ENCODE assay signal across 8 mouse cellular contexts in the genomic region with DNA sequence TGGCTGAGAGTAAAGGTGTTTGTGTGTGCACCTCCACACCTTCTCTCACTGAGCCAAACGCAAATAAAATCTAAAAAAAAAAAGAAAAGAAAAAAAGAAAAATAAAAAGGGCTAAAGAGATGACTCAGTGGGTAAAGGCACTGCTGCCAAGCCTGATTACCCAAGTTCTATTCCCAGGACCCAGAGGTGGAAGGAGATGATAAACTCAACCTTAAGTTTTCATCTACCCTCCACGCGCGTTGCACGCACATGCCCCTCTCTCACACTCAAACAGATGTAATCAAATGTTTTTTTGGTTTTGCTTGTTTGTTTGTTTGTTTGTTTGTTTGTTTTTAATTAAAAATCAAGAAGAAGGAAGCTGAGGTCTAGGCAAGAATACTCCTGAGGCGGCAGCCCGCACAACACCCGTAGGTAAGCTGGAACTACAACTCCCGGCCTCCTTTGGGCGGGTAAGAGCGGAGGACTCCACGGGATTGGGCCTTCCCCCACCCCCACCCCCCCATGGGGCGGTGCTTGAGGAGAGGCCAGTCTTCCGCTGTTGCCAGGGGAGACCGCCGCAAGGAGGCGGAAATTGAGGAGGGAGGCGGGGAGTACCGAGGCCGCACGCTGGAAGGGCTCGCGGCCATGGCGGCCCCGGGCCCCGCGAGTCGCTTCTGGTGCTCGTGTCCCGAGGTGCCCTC. TPM values are rescaled to one million over a fixed set of nuclear protein-coding genes. Genes with fewer than 3 reads are reported as not detected.
DNase-seq lines count a peak whose midpoint lies in the region; ATAC-seq and TF ChIP-seq lines count a peak whose summit lies in the region.

Gene Rhbdd2, plus strand, starts transcription at position 502 of the 680 bp plus-strand sequence.

- TF ChIP-seq CTCF in kidney, adult 2 months (conservative IDR thresholded peaks at IDR 0.05; ENCODE audit: insufficient read depth, insufficient read length, low read depth, low read length): peak; percentile 39; the same call in 1 of the 2 replicates
- no peak for TF ChIP-seq CTCF in spleen, adult 2 months (IDR thresholded peaks at IDR 0.05; ENCODE audit: extremely low read depth, insufficient read depth, insufficient read length, insufficient replicate concordance)

- peak within 1 kb of the TSS; percentile 87 for H3K27ac ChIP-seq in embryonic facial prominence, embryonic 13.5 days
- H3K27ac ChIP-seq in kidney, adult 2 months (ENCODE audit: insufficient read depth, low read depth, low read length): peak within 1 kb of the TSS; percentile 71
- H3K27ac ChIP-seq in limb, embryonic 12.5 days: peak within 1 kb of the TSS; percentile 82
- H3K27ac ChIP-seq in midbrain, embryonic 15.5 days: peak within 1 kb of the TSS; percentile 96
- peak within 1 kb of the TSS; percentile 74 for H3K27ac ChIP-seq in spleen, adult 2 months (ENCODE audit: insufficient read depth, low read length)

- H3K36me3 ChIP-seq in embryonic facial prominence, embryonic 13.5 days: peaks cover 23% of the 10 kb centered on the region
- 0 out of 2 replicates have a peak, but pooled peaks cover 2% of the 10 kb centered on the region for H3K36me3 ChIP-seq in kidney, adult 2 months (ENCODE audit: control insufficient read depth, insufficient read depth, low read length)
- H3K36me3 ChIP-seq in limb, embryonic 12.5 days: peaks cover 22% of the 10 kb centered on the region
- peaks cover 10% of the 10 kb centered on the region for H3K36me3 ChIP-seq in midbrain, embryonic 15.5 days (replicated peaks)
- peaks cover 4% of the 10 kb centered on the region; the same call in 1 of the 2 replicates for H3K36me3 ChIP-seq in spleen, adult 2 months (ENCODE audit: control insufficient read depth, insufficient read depth, low read length)

- peaks cover 11% of the 10 kb centered on the region for H3K4me1 ChIP-seq in embryonic facial prominence, embryonic 13.5 days
- H3K4me1 ChIP-seq in kidney, adult 2 months (ENCODE audit: control insufficient read depth, insufficient read depth, low read length): peaks cover 2% of the 10 kb centered on the region; the same call in 1 of the 2 replicates
- peaks cover 10% of the 10 kb centered on the region for H3K4me1 ChIP-seq in limb, embryonic 12.5 days (replicated peaks)
- peaks cover 22% of the 10 kb centered on the region for H3K4me1 ChIP-seq in midbrain, embryonic 15.5 days
- peaks cover 4% of the 10 kb centered on the region; the same call in 1 of the 2 replicates for H3K4me1 ChIP-seq in spleen, adult 2 months (ENCODE audit: control insufficient read depth, insufficient read depth, insufficient read length)

- no peaks in the 10 kb centered on the region for H3K9me3 ChIP-seq in embryonic facial prominence, embryonic 13.5 days
- H3K9me3 ChIP-seq in limb, embryonic 12.5 days: no peaks in the 10 kb centered on the region; the same call in 1 of the 2 replicates
- no peaks in the 10 kb centered on the region for H3K9me3 ChIP-seq in midbrain, embryonic 15.5 days

- TF ChIP-seq POLR2A in kidney, adult 2 months (IDR thresholded peaks at IDR 0.05; ENCODE audit: low read depth, low read length): peak; percentile 21
- TF ChIP-seq POLR2A in spleen, adult 2 months (IDR thresholded peaks at IDR 0.05; ENCODE audit: low read depth, low read length): peak; percentile 75

- peak within 1 kb of the TSS; percentile 90 for H3K9ac ChIP-seq in embryonic facial prominence, embryonic 13.5 days
- peak within 1 kb of the TSS; percentile 79 for H3K9ac ChIP-seq in limb, embryonic 12.5 days (replicated peaks)
- peak within 1 kb of the TSS; percentile 89 for H3K9ac ChIP-seq in midbrain, embryonic 15.5 days

- peak within 1 kb of the TSS; percentile 87 for H3K4me3 ChIP-seq in embryonic facial prominence, embryonic 13.5 days
- H3K4me3 ChIP-seq in kidney, adult 2 months (ENCODE audit: insufficient read depth, low read depth, low read length): peak within 1 kb of the TSS; percentile 86
- H3K4me3 ChIP-seq in limb, embryonic 12.5 days (replicated peaks): peak within 1 kb of the TSS; percentile 74
- H3K4me3 ChIP-seq in midbrain, embryonic 15.5 days: peak within 1 kb of the TSS; percentile 88
- H3K4me3 ChIP-seq in spleen, adult 2 months (ENCODE audit: extremely low read depth, insufficient read depth, insufficient read length): peak within 1 kb of the TSS; percentile 90

- WGBS in embryonic facial prominence, embryonic 13.5 days: 14% methylated on average over 25 of the region's 30 CpGs
- WGBS in kidney, adult 2 months: 14% methylated on average over 26 of the region's 30 CpGs
- WGBS in limb, embryonic 12.5 days: 12% methylated on average over 29 of the region's 30 CpGs
- 12% methylated on average over 29 of the region's 30 CpGs for WGBS in midbrain, embryonic 15.5 days
- 14% methylated on average over 30 of the region's 30 CpGs for WGBS in spleen, adult 2 months

- DNase-seq in 3134 (ENCODE audit: extremely low read depth, insufficient read length, low spot score): peak; percentile 96
- DNase-seq in adrenal gland, postnatal 36 days: peak; percentile 99 to 100
- peak; percentile 98 to 99 for DNase-seq in heart, adult 18-20 months
- peak; percentile 98 for DNase-seq in kidney, adult 2 months
- peak; percentile 97 to 99 for DNase-seq in spleen, adult 2 months (ENCODE audit: low read depth in 1 of 2, low spot score in 2 of 2)

- H3K27me3 ChIP-seq in embryonic facial prominence, embryonic 13.5 days: no peaks in the 10 kb centered on the region
- no peaks in the 10 kb centered on the region for H3K27me3 ChIP-seq in kidney, adult 2 months (replicated peaks; ENCODE audit: control insufficient read depth, insufficient read depth, low read length)
- H3K27me3 ChIP-seq in limb, embryonic 12.5 days: no peaks in the 10 kb centered on the region
- H3K27me3 ChIP-seq in midbrain, embryonic 15.5 days (replicated peaks): no peaks in the 10 kb centered on the region
- H3K27me3 ChIP-seq in spleen, adult 2 months (ENCODE audit: control insufficient read depth, insufficient read depth, low read length): no peaks in the 10 kb centered on the region

- peak within 1 kb of the TSS; percentile 78 for H3K4me2 ChIP-seq in embryonic facial prominence, embryonic 13.5 days
- peak within 1 kb of the TSS; percentile 65 for H3K4me2 ChIP-seq in limb, embryonic 12.5 days
- H3K4me2 ChIP-seq in midbrain, embryonic 15.5 days: peak within 1 kb of the TSS; percentile 64

- peak; percentile 98 for ATAC-seq in embryonic facial prominence, embryonic 13.5 days (ENCODE audit: insufficient number of reproducible peaks, insufficient read depth, low FRiP score, low TSS enrichment, low read depth)
- peak; percentile 99 for ATAC-seq in limb, embryonic 12.5 days (ENCODE audit: insufficient number of reproducible peaks, insufficient read depth, low FRiP score, low TSS enrichment, low read depth)
- ATAC-seq in midbrain, embryonic 15.5 days (replicated peaks): peak; percentile 99

RNA-seq across cellular contexts. Expression of gene Rhbdd2, which starts in this region (rescaled TPM):
- 10 to 100 TPM; 46.9 to 48.8 TPM for total RNA-seq in adrenal gland, postnatal 36 days (2021)
- 39.5 and 46.9 TPM in 2 replicates for polyA plus RNA-seq in embryonic facial prominence, embryonic 13.5 days (2015; fragmentation: Nextera tagmentation; extraction: Ambion mirVana)
- 10 to 100 TPM; 24.2 to 26.8 TPM for total RNA-seq in heart, adult 18-20 months (2021)
- 50.9 and 56.5 TPM in 2 replicates for polyA plus RNA-seq in kidney, adult 2 months (2012; rRNA removed)
- 47.7 and 52.2 TPM in 2 replicates for polyA plus RNA-seq in limb, embryonic 12.5 days (2016; fragmentation: Nextera tagmentation; extraction: Ambion mirVana)
- 85.2 and 89.9 TPM in 2 replicates for polyA plus RNA-seq in midbrain, embryonic 15.5 days (2015; fragmentation: Nextera tagmentation; extraction: Ambion mirVana)
- 23.5 and 25.2 TPM in 2 replicates for polyA plus RNA-seq in spleen, adult 2 months (2012; rRNA removed)

Comparison
In these comparisons a context has a peak if more than half of its experiments do, and no peak if none do; other contexts are left out.
1. Peak in every context shown above with its lines: DNase-seq, ATAC-seq, H3K4me3 ChIP-seq and H3K27ac ChIP-seq.